Mouse (Mus musculus) stomach, embryonic 15.5 days (tissue): ENCODE results near the gene Bcl2l12. TPM values are rescaled to one million over a fixed set of nuclear protein-coding genes. Genes with fewer than 3 reads are reported as not detected.

Experiments used
- ATAC-seq: fragments of 200-750 bp; cut with Nextera tagmentation; 2 replicates; pipeline ENCODE4 v1.8.0; 2017; ENCODE audit warnings: low read depth, moderate number of reproducible peaks, moderate TSS enrichment; ENCODE audit not compliant: insufficient read depth, low FRiP score
- H3K27ac ChIP-seq: fragments of 300-500 bp; sonication (generic); 2 replicates; pipeline ENCODE4 v1.5.1; 2015; ENCODE audit warnings: mild to moderate bottlenecking, inconsistent platforms
- H3K27me3 ChIP-seq: fragments of 300-500 bp; sonication (generic); replicated peaks from 2 replicates; pipeline ENCODE4 v1.6.1; 2015; ENCODE audit warnings: inconsistent platforms
- H3K36me3 ChIP-seq: fragments of 300-500 bp; sonication (generic); 2 replicates; pipeline ENCODE4 v1.6.1; 2015; ENCODE audit warnings: inconsistent platforms
- H3K4me1 ChIP-seq: fragments of 300-500 bp; sonication (generic); 2 replicates; pipeline ENCODE4 v1.6.1; 2015; ENCODE audit warnings: inconsistent platforms
- H3K4me2 ChIP-seq: fragments of 300-500 bp; sonication (generic); 2 replicates; pipeline ENCODE4 v1.6.1; 2015; ENCODE audit warnings: mild to moderate bottlenecking, inconsistent platforms
- H3K4me3 ChIP-seq: fragments of 300-500 bp; sonication (generic); replicated peaks from 2 replicates; pipeline ENCODE4 v1.5.1; 2015; ENCODE audit warnings: inconsistent platforms
- H3K9ac ChIP-seq: fragments of 300-500 bp; sonication (generic); 2 replicates; pipeline ENCODE4 v1.6.1; 2015; ENCODE audit warnings: inconsistent platforms
- H3K9me3 ChIP-seq: fragments of 300-500 bp; sonication (generic); 2 replicates; pipeline ENCODE4 v1.6.1; 2016; ENCODE audit warnings: inconsistent platforms
- WGBS: fragments of 180-500 bp; shearing (Covaris S2); methylation state at CpG from one replicate; pipeline ENCODE4 v1.1.7; 2015; 5-methylcytosine and 5-hydroxymethylcytosine counted together
- polyA plus RNA-seq: library from polyadenylated mRNA; unstranded; fragments of >200 nt; fragmentation: Nextera tagmentation; extraction: Ambion mirVana; gene quantifications from 2 replicates; pipeline ENCODE4 v1.2.1, GENCODE M21; 2015

Bcl2l12 gene
- polyA plus RNA-seq, 1 experiment from 2014 or later: 47.3 TPM

DNA sequence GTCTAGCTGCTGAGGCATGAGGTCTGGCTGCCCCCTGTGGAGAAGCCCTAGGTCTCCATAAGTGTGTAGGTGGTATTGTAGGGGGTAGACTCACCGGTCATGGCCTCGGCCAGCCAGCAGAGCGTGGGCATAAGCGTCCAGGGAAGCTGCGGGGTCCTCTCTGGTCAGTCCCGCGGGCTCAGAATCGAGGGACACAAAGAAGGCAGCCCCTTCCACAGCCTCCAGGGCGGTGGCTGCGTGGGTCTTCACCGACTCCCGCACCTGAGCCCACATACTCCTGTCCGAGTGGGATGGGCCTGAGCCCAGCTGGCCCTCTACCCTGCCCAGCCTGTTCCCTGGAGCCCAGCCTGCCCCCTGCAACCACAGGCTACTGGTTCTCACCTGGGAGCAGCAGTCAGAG, 33.5 kb downstream of the Bcl2l12 start:
- no peaks in the 10 kb centered on the region for H3K9me3 ChIP-seq
- H3K9ac ChIP-seq: no peak overlapping the region
- H3K4me3 ChIP-seq: no peak overlapping the region
- no peak for ATAC-seq
- H3K4me1 ChIP-seq: 0 out of 2 replicates have a peak, but pooled peaks cover 4% of the 10 kb centered on the region
- no peak overlapping the region for H3K4me2 ChIP-seq
- no peaks in the 10 kb centered on the region for H3K27me3 ChIP-seq
- no peaks in the 10 kb centered on the region for H3K36me3 ChIP-seq
- WGBS: 92% methylated on average over 13 of the region's 13 CpGs
- H3K27ac ChIP-seq: no peak overlapping the region

DNA sequence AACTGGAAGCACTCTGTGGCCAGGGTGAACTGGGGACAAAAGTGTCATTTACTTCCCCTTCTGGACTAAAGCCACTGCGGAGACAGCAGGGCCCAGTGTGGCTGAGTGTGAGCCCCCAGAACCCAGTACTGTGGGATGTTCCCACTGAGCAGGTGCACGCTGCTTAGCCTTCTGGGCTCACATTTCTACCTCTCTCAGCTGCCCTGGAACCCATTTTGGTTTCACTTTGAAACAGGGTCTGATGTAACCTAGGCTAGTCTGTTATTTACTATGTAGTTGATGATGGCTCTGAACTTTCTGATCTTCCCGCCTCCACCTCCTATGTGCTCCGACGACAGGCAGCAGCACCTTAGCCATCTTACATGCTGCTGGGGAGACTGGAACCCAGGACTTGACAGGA, 35.7 kb downstream of the Bcl2l12 start:
- Histone ChIP-seq H3K4me3 (no peak overlapping the region), H3K9ac (no peak overlapping the region), H3K27ac (no peak overlapping the region), H3K36me3 (no peaks in the 10 kb centered on the region), H3K27me3 (no peaks in the 10 kb centered on the region), H3K4me2 (no peak overlapping the region), H3K4me1 (no peaks in the 10 kb centered on the region), H3K9me3 (no peaks in the 10 kb centered on the region)
- no peak for ATAC-seq
- 88% methylated on average over 5 of the region's 5 CpGs for WGBS

DNA sequence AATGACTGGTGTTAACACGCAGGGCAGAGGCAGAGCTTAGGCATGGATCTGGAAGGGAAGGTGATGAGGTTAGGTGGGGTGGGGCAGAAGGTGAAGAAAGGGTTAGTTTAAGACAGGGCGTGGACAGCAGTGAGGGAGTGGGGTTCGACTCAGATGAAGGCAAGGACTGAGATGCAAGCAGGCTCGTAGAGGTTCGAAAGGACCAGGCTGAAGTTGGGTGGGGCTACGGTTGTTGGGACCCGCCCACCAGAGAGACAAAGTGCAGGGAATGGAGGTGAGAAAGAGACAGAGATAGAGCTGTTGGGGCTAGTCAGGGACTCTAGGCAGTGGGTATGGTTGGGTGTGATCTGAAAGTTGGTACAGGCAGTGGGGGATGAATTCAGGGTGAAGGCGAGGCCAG, 36.2 kb downstream of the Bcl2l12 start:
- Histone ChIP-seq H3K36me3 (no peaks in the 10 kb centered on the region), H3K4me2 (no peak overlapping the region), H3K27ac (no peak overlapping the region), H3K27me3 (no peaks in the 10 kb centered on the region), H3K4me3 (no peak overlapping the region), H3K4me1 (no peaks in the 10 kb centered on the region), H3K9me3 (no peaks in the 10 kb centered on the region), H3K9ac (no peak overlapping the region)
- ATAC-seq: no peak
- WGBS: 57% methylated on average over 8 of the region's 8 CpGs

DNA sequence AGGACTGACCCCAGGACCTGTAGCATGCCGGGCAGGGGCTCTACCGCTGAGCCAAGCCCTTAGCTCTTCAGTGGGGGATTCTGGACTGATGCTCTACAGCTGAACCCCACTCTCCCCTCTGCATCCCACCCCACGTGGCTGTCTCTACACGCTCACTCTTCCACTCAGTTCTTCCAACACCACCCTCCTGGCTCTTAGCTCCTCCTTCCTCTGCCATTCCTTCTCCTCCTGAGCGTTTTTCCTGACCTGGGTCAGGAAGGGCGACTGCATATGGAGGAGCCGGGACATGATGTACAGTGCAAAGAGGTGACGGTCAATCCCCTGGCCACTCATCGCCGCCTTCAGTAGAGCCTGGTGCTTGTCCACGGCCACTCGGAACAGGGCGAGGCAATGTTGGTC, 38.0 kb downstream of the Bcl2l12 start:
- WGBS: 84% methylated on average over 13 of the region's 13 CpGs
- Histone ChIP-seq H3K36me3 (no peaks in the 10 kb centered on the region), H3K4me3 (no peak overlapping the region), H3K9ac (no peak overlapping the region), H3K27me3 (no peaks in the 10 kb centered on the region), H3K9me3 (no peaks in the 10 kb centered on the region), H3K4me1 (no peaks in the 10 kb centered on the region), H3K4me2 (no peak overlapping the region), H3K27ac (no peak overlapping the region)
- ATAC-seq: no peak

DNA sequence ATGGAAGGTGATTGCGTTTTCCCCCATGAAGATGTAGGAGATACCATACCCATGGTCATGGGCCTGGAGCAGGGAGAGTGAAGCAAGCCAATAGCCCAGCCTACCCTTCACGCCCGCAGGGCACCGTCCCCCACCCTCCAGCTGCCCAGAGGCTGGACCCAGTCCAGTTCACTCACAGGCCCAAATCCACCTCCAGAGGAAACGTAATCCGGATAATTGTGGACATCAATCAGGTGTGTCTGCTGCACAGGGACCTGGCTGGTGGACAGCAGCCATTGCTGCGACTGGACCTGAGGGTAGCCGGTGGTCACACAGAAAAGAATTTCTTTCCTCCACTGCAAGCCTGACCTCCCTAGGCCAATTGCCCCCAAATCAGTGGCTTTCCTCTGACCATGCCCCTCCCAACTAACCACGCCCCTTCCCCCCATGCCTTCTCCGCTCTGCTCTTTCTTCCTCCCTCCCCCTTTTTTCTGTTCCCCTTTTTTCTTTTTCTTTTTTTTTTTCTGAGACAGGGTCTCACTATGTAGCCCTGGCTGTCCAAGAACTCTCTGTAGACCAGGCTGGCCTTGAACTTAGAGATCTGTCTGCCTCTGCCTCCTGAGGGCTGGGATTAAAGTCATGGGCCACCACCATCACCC, 38.5 kb downstream of the Bcl2l12 start:
- Histone ChIP-seq H3K27ac (no peak overlapping the region), H3K9ac (no peak overlapping the region), H3K9me3 (no peaks in the 10 kb centered on the region), H3K4me2 (no peak overlapping the region), H3K27me3 (no peaks in the 10 kb centered on the region), H3K36me3 (no peaks in the 10 kb centered on the region), H3K4me3 (no peak overlapping the region), H3K4me1 (no peaks in the 10 kb centered on the region)
- WGBS: 81% methylated on average over 10 of the region's 10 CpGs
- ATAC-seq: no peak

DNA sequence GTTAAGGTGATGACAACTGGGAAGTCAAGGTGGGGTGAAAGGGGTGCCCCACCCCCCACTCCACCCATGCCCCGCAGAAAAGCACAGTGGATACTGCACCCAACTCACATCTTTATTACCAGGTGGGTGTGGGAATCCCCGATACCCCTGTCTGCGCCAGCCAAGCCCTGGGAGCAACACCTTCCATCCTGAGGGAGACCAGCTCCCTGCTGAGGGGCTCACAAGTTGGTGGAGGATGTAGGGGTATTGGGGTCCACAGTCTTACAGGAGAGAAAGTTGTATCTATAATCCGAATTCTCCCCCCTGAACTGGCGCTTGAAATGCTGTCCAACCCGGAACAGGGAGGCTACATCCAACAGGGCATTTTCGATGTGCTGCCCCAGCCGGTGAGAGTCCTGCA, 39.2 kb downstream of the Bcl2l12 start:
- Histone ChIP-seq H3K4me1 (no peaks in the 10 kb centered on the region), H3K27ac (no peak overlapping the region), H3K4me2 (no peak overlapping the region), H3K27me3 (no peaks in the 10 kb centered on the region), H3K9ac (no peak overlapping the region), H3K4me3 (no peak overlapping the region), H3K9me3 (no peaks in the 10 kb centered on the region), H3K36me3 (no peaks in the 10 kb centered on the region)
- 75% methylated on average over 8 of the region's 8 CpGs for WGBS
- no peak for ATAC-seq

DNA sequence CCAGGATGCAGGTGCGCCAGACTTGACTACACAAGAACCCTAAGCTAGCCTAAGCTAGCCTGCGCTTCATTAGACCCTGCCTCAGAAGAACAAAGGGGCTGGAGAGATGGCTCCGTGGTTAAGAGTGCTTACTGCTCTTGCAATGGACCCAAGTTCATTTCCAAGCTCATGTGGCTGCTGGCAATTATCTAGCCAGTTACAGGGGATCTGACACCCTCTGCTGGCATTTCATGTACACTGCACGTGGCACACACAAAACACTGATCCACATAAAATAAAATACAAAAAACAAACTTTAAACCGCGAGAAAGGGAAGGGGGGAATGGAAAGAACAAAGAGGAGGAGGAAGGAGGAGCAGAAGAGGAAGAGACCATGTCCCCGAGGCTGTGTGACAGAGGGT, 40.3 kb downstream of the Bcl2l12 start:
- whole genome bisulfite sequencing: 52% methylated on average over 7 of the region's 7 CpGs
- Histone ChIP-seq H3K36me3 (no peaks in the 10 kb centered on the region), H3K27me3 (no peaks in the 10 kb centered on the region)

DNA sequence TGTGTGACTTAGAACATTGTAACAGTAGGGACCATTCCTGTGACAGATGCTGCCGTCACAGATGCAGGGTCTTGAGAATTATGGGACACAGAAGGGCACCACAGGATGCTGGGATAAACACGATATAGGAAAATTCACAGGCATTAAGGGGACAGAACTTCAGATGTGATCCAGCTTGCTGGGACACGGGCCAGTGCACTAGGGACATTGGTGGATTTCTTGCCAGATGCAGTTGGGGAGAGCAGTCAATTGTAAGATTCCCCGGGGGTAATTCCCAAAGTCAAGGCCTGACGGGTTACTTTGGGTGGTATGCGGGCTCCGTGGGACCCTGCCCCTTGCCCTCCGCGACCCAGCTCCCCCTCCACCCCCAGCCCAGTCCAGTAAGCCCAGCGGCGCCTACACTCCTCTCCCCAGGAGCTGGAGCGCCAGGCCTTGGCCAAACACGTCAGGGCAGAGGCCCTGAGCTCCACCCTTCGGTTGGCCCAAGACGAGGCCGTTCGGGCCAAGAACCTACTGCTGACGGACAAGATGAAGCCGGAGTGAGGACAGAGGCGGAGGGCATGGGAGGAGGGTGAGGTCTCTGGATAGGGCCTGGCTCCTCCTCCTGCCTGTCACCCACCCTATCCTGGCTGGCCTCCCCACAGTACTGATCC, 41.2 kb downstream of the Bcl2l12 start:
- no peak overlapping the region for H3K4me3 ChIP-seq
- 73% methylated on average over 20 of the region's 20 CpGs for WGBS
- ATAC-seq: no peak
- 0 out of 2 replicates have a peak, but pooled peaks cover 3% of the 10 kb centered on the region for H3K4me1 ChIP-seq
- no peak overlapping the region for H3K27ac ChIP-seq
- H3K36me3 ChIP-seq: no peaks in the 10 kb centered on the region
- no peaks in the 10 kb centered on the region for H3K27me3 ChIP-seq
- H3K4me2 ChIP-seq: no peak overlapping the region
- H3K9me3 ChIP-seq: no peaks in the 10 kb centered on the region
- H3K9ac ChIP-seq: no peak overlapping the region

More for the DNA sequence above, 40.3 kb downstream of the Bcl2l12 start:
- H3K9me3 ChIP-seq: no peaks in the 10 kb centered on the region
- H3K4me2 ChIP-seq: no peak overlapping the region
- H3K27ac ChIP-seq: no peak overlapping the region
- H3K9ac ChIP-seq: no peak overlapping the region
- ATAC-seq: no peak
- H3K4me3 ChIP-seq: no peak overlapping the region
- no peaks in the 10 kb centered on the region for H3K4me1 ChIP-seq

DNA sequence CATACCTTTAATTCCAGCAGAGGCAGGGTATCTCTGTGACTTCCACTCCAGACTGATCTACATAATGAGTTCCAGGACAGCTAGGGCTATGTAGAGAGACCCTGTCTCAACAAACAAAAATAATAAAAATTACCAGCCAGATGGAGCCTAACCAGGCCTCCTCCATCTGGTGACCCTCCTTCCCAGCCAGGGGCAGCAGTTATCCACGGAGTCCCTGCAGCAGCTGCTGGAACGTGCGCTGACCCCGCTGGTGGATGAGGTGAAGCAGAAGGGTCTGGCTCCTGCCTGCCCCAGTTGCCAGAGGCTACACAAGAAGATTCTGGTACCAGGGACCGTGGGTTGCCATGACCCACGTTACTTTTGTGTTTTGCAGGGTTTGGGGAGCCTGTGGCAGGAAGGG, 42.2 kb downstream of the Bcl2l12 start:
- no peaks in the 10 kb centered on the region for H3K36me3 ChIP-seq
- no peaks in the 10 kb centered on the region for H3K9me3 ChIP-seq
- H3K4me3 ChIP-seq: no peak overlapping the region
- no peak overlapping the region for H3K27ac ChIP-seq
- WGBS: 65% methylated on average over 6 of the region's 6 CpGs
- peaks cover 9% of the 10 kb centered on the region; the same call in 1 of the 2 replicates for H3K4me1 ChIP-seq
- no peak overlapping the region for H3K9ac ChIP-seq
- no peak overlapping the region for H3K4me2 ChIP-seq
- ATAC-seq: no peak
- H3K27me3 ChIP-seq: peaks cover 4% of the 10 kb centered on the region; the same call in 1 of the 2 replicates

DNA sequence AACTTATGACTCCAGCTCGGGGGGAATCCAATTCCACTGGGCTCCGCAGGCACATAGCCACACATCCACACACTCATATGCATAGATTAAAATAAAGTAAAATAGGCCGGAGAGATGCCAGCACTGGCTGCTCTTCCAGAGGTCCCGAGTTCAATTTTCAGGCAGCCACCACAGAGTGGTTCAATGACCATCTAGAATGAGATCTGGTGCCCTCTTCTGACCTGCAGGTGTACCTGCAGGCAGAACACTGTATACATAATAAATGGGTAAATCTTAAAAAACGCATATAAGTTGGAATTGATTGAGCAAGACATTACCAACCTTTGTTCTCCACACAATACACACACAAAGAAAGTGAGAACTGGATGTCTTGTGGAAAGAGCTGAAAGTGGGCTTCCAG, 42.9 kb downstream of the Bcl2l12 start:
- ATAC-seq: no peak
- Histone ChIP-seq H3K4me3 (no peak overlapping the region), H3K27ac (no peak overlapping the region), H3K36me3 (no peaks in the 10 kb centered on the region), H3K4me1 (peaks cover 9% of the 10 kb centered on the region; the same call in 1 of the 2 replicates), H3K9ac (no peak overlapping the region), H3K4me2 (no peak overlapping the region), H3K9me3 (no peaks in the 10 kb centered on the region), H3K27me3 (peaks cover 11% of the 10 kb centered on the region)
- 45% methylated on average over 5 of the region's 5 CpGs for WGBS

DNA sequence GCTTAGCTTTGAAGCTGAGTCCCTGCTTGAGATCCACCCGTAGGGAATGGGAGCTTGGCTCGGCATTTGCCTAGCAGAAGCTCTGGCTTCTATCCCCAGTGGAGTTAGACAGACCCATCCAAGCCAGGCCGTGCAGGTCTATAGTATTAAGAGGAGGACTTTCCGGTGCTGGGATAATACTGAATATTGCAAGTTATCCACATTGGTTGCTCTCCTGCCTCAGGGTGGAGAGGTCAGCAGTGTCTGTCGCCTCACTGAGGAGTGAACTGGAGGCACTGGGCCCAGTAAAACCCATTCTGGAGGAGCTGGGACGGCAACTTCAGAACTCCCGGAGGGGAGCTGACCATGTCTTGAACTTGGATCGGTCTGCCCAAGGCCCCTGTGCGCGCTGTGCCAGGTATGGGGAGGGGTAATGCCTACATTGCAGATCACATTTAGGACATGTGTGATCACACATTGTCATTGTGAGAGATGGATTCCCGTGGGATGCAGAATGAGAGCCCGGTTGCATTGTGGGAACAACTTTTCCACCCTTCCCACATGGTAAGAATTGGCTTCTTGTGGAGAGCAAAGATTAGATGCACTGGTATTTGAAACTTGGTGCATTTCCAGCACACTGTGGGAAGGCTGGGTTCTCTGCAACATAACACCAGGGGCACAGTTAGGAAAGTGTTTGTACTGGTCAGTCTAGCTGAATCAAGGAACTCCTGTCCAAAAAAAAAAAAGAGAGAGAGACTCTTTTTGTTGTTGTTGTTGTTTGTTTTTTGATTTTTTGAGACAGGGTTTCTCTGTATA, 44.2 kb downstream of the Bcl2l12 start:
- no peak overlapping the region for H3K9ac ChIP-seq
- no peak for ATAC-seq
- H3K4me2 ChIP-seq: no peak overlapping the region
- H3K36me3 ChIP-seq: no peaks in the 10 kb centered on the region
- H3K4me3 ChIP-seq: no peak overlapping the region
- H3K27me3 ChIP-seq: peaks cover 18% of the 10 kb centered on the region
- no peak overlapping the region for H3K27ac ChIP-seq
- H3K9me3 ChIP-seq: no peaks in the 10 kb centered on the region
- H3K4me1 ChIP-seq: peaks cover 9% of the 10 kb centered on the region; the same call in 1 of the 2 replicates
- WGBS: 84% methylated on average over 12 of the region's 12 CpGs

DNA sequence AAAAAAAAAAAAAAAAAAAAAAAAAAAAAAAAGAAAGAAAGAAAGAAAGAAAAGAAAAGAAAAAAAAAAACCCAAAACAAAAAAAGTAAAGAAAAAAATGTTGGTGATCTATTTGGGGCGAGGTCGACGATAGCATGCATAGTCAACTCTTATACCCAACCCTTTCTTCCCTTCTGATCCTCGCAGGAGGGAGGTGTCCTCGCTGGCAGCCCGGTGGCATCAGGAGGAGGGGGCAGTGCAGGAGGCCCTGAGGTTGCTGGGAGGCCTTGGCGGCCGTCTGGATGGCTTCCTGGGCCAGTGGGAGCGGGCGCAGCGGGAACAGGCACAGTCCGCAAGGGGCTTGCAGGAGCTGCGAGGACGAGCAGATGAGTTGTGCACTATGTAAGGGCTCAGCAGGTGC, 45.0 kb downstream of the Bcl2l12 start:
- no peak overlapping the region for H3K4me3 ChIP-seq
- no peak overlapping the region for H3K4me2 ChIP-seq
- 66% methylated on average over 14 of the region's 14 CpGs for WGBS
- H3K27me3 ChIP-seq: peaks cover 18% of the 10 kb centered on the region
- no peaks in the 10 kb centered on the region for H3K9me3 ChIP-seq
- no peak for ATAC-seq
- H3K27ac ChIP-seq: no peak overlapping the region
- H3K9ac ChIP-seq: no peak overlapping the region
- no peaks in the 10 kb centered on the region for H3K36me3 ChIP-seq
- peaks cover 9% of the 10 kb centered on the region; the same call in 1 of the 2 replicates for H3K4me1 ChIP-seq
